Mouse (Mus musculus) E14TG2a.4 (cell line): ENCODE data around the gene 4930404N11Rik.

Experiments
- CTCF ChIP-seq: conservative IDR thresholded peaks from 2 replicates; pipeline ENCODE4 v1.5.1; 2014; ENCODE audit warnings: low read length
- POU5F1 ChIP-seq: IDR thresholded peaks from 2 replicates; pipeline ENCODE4 v1.6.1; 2014; ENCODE audit warnings: low read length, borderline replicate concordance

DNA sequence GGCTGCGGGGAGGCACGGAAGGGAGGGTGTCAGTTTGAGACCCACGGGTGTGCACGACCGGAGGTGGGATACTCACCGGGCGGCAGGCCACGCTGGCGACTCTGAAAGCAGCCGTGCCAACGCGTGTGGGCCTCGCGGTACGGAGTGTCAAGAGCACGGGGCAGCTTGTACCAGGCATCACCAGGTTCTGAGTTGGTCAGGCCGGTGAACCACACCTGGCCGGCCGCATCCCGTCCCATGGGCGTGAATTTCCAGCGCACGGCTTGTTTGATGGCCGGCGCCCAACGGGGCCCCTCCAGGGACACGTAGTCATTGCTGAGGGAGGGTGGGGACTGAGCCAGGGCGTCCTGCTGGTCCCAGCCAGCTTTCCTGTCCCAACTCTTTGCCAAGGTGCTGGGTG is 950 bp downstream of the 4930404N11Rik start:
- TF ChIP-seq CTCF (no peak), POU5F1 (no peak)
